Mouse (Mus musculus) adrenal gland, postnatal 0 days (tissue): ENCODE measurements around the gene Bace2. TPM values are rescaled to one million over a fixed set of nuclear protein-coding genes. Genes with fewer than 3 reads are reported as not detected.

ENCODE experiments used
- polyA plus RNA-seq: library from polyadenylated mRNA; unstranded; fragments of >200 nt; fragmentation: Nextera tagmentation; extraction: Ambion mirVana; gene quantifications from 2 replicates; pipeline ENCODE4 v1.2.1, GENCODE M21; 2015

The Bace2 gene
- 18.6 and 21.0 TPM in 2 replicates for polyA plus RNA-seq

GRCm38 (mm10) chr16:97356499-97357187 lies at the start of gene Bace2:
Gene Bace2, plus strand, starts transcription at chr16:97356742.

GRCm38 (mm10) chr16:97462481-97463181 lies 106.1 kb downstream of the Bace2 start, which contains the start of gene Mx1:
Gene Mx1, minus strand, starts transcription at chr16:97462907.

Other genes starting within 250 kb of the Bace2 start
- gene Dscam, start 186.0 kb upstream of the Bace2 start, polyA plus RNA-seq = 0.06 and 0.27 TPM in 2 replicates
- gene Mx1, start 106.2 kb downstream of the Bace2 start, polyA plus RNA-seq = 0.43 and 1.2 TPM in 2 replicates
- not detected in 2 replicates for gene Fam3b, start 158.1 kb downstream of the Bace2 start, polyA plus RNA-seq